Mouse (Mus musculus): ENCODE results near the gene Micu1. TPM values are rescaled to one million over a fixed set of nuclear protein-coding genes. Genes with fewer than 3 reads are reported as not detected.

The Micu1 gene
- polyA plus RNA-seq, 1 experiment = 22.9 TPM

DNA sequence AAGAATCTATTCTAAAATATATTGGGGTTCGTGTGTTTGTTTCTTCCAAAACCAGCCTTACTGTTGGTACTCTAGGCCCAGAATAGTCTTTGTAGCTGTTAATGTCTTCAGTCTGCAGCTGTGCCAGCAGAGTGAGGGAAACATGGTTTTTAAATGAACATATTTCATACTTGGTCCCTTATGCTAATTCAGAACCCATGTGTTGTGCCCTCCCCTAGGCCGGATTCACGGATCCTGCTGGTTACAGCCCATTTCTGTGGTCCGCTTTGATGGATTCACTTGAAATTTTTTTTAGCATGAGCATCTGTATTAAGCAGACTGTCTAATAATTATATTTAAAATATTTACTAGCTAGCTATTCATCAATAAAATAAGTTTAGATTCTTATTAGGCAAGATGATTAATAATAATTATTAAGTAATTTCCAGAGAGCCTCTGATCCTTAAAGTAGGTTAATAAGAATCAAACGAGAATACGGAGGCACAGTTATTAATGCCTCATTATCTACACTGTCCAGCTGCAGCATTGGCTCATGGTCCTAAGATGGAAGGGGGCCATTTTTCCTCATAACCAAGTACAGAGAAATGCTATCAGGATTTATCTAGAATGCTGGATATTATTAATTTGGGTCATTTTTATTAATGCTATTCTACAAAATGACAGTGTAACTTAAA is 69.2 kb downstream of the Micu1 start:
- TF ChIP-seq CTCF (IDR thresholded peaks at IDR 0.05; ENCODE audit: low read depth, low read length) = no peak
- no peak for TF ChIP-seq POLR2A (IDR thresholded peaks at IDR 0.05; ENCODE audit: insufficient read depth, low read length)
- no peak for TF ChIP-seq EP300 (IDR thresholded peaks at IDR 0.05; ENCODE audit: insufficient read depth, low read depth, low read length)
- Histone ChIP-seq H3K4me3 (ENCODE audit: low read depth, low read length) (no peak overlapping the region), H3K4me1 (ENCODE audit: control insufficient read depth, insufficient read depth, low read length) (no peaks in the 10 kb centered on the region), H3K36me3 (ENCODE audit: control insufficient read depth, insufficient read depth, low read length, poor library complexity, severe bottlenecking) (no peaks in the 10 kb centered on the region), H3K9ac (ENCODE audit: low read depth, poor library complexity, severe bottlenecking) (no peak overlapping the region), H3K27ac (ENCODE audit: insufficient read depth, low read length) (no peak overlapping the region), H3K27me3 (ENCODE audit: control insufficient read depth, insufficient read depth, low read length, poor library complexity, severe bottlenecking) (no peaks in the 10 kb centered on the region), H3K9me3 (replicated peaks; ENCODE audit: control insufficient read depth, insufficient read depth, low read length, poor library complexity, severe bottlenecking) (no peaks in the 10 kb centered on the region)

DNA sequence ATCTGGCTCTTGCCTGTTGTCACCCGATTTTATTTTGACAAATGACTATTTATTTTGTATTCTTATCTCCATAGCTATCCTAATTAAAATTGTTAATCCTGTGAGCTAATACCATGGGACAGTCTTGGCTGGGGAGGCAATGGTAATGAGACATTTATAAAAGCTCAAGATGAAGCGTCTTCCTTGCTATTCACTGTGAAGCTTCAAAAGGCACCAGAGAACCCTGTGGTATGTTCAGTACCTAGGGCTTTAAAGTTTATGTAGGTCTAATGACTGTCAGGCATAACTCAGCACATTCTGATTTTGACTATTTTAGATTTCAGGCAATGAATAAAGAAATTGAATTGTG is 69.7 kb downstream of the Micu1 start:
- TF ChIP-seq CTCF (IDR thresholded peaks at IDR 0.05; ENCODE audit: low read depth, low read length) (no peak), POLR2A (IDR thresholded peaks at IDR 0.05; ENCODE audit: insufficient read depth, low read length) (no peak), EP300 (IDR thresholded peaks at IDR 0.05; ENCODE audit: insufficient read depth, low read depth, low read length) (no peak)
- H3K9me3 ChIP-seq (replicated peaks; ENCODE audit: control insufficient read depth, insufficient read depth, low read length, poor library complexity, severe bottlenecking) = no peaks in the 10 kb centered on the region
- no peaks in the 10 kb centered on the region for H3K36me3 ChIP-seq (ENCODE audit: control insufficient read depth, insufficient read depth, low read length, poor library complexity, severe bottlenecking)
- H3K4me3 ChIP-seq (ENCODE audit: low read depth, low read length) = no peak overlapping the region
- no peak overlapping the region for H3K27ac ChIP-seq (ENCODE audit: insufficient read depth, low read length)
- no peaks in the 10 kb centered on the region for H3K27me3 ChIP-seq (ENCODE audit: control insufficient read depth, insufficient read depth, low read length, poor library complexity, severe bottlenecking)
- no peak overlapping the region for H3K9ac ChIP-seq (ENCODE audit: low read depth, poor library complexity, severe bottlenecking)
- H3K4me1 ChIP-seq (ENCODE audit: control insufficient read depth, insufficient read depth, low read length) = no peaks in the 10 kb centered on the region

DNA sequence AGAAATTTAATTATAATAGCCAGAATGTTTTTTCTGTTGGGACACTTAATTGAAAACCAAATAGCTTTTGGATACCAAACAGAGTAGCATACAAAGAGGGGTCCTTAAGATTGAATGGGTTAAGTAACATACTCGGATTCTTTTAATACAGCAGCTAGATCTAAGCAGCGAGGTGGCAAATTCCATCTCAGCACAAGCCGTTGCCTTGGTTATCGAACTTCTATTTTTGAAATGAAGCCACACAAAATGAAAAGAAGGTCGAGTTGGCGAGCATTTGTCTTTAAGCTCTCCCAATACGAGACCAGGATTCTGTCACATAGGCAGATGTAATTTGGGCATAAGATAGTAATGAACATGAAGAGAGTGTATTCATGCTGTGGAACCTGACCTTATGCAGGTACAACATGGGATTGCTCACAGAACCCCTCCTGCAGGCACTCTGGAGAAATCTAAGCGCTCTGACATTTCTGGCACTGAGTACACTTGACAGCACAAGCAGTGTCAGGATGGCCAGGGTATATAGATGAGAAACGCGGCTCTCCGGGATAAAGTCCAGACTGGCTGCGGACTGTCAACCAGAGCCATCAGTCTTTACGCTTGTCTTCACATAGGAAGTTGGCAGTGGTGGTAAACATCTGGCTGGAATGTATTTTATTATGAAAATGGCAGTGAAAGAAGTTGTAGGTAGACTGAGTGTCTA is 71.3 kb downstream of the Micu1 start:
- no peaks in the 10 kb centered on the region for H3K9me3 ChIP-seq (replicated peaks; ENCODE audit: control insufficient read depth, insufficient read depth, low read length, poor library complexity, severe bottlenecking)
- no peak overlapping the region for H3K27ac ChIP-seq (ENCODE audit: insufficient read depth, low read length)
- no peak for TF ChIP-seq CTCF (IDR thresholded peaks at IDR 0.05; ENCODE audit: low read depth, low read length)
- no peak for TF ChIP-seq EP300 (IDR thresholded peaks at IDR 0.05; ENCODE audit: insufficient read depth, low read depth, low read length)
- TF ChIP-seq POLR2A (IDR thresholded peaks at IDR 0.05; ENCODE audit: insufficient read depth, low read length) = no peak
- H3K27me3 ChIP-seq (ENCODE audit: control insufficient read depth, insufficient read depth, low read length, poor library complexity, severe bottlenecking) = no peaks in the 10 kb centered on the region
- H3K9ac ChIP-seq (ENCODE audit: low read depth, poor library complexity, severe bottlenecking) = no peak overlapping the region
- no peaks in the 10 kb centered on the region for H3K36me3 ChIP-seq (ENCODE audit: control insufficient read depth, insufficient read depth, low read length, poor library complexity, severe bottlenecking)
- H3K4me3 ChIP-seq (ENCODE audit: low read depth, low read length) = no peak overlapping the region
- H3K4me1 ChIP-seq (ENCODE audit: control insufficient read depth, insufficient read depth, low read length) = no peaks in the 10 kb centered on the region

GRCm38 (mm10) chr10:59774141-59774534 is 71.9 kb downstream of the Micu1 start:
- no peak overlapping the region for H3K27ac ChIP-seq (ENCODE audit: insufficient read depth, low read length)
- H3K4me1 ChIP-seq (ENCODE audit: control insufficient read depth, insufficient read depth, low read length) = no peaks in the 10 kb centered on the region
- no peak for TF ChIP-seq POLR2A (IDR thresholded peaks at IDR 0.05; ENCODE audit: insufficient read depth, low read length)
- no peak for TF ChIP-seq CTCF (IDR thresholded peaks at IDR 0.05; ENCODE audit: low read depth, low read length)
- TF ChIP-seq EP300 (IDR thresholded peaks at IDR 0.05; ENCODE audit: insufficient read depth, low read depth, low read length) = no peak

GRCm38 (mm10) chr10:59777246-59777645 is 75.0 kb downstream of the Micu1 start:
- H3K27ac ChIP-seq (ENCODE audit: insufficient read depth, low read length) = no peak overlapping the region
- no peak for TF ChIP-seq CTCF (IDR thresholded peaks at IDR 0.05; ENCODE audit: low read depth, low read length)
- no peak for TF ChIP-seq EP300 (IDR thresholded peaks at IDR 0.05; ENCODE audit: insufficient read depth, low read depth, low read length)
- no peak for TF ChIP-seq POLR2A (IDR thresholded peaks at IDR 0.05; ENCODE audit: insufficient read depth, low read length)

More at GRCm38 (mm10) chr10:59774141-59774534, 71.9 kb downstream of the Micu1 start:
- no peaks in the 10 kb centered on the region for H3K36me3 ChIP-seq (ENCODE audit: control insufficient read depth, insufficient read depth, low read length, poor library complexity, severe bottlenecking)
- no peak overlapping the region for H3K4me3 ChIP-seq (ENCODE audit: low read depth, low read length)
- H3K9ac ChIP-seq (ENCODE audit: low read depth, poor library complexity, severe bottlenecking) = no peak overlapping the region
- H3K9me3 ChIP-seq (replicated peaks; ENCODE audit: control insufficient read depth, insufficient read depth, low read length, poor library complexity, severe bottlenecking) = no peaks in the 10 kb centered on the region
- H3K27me3 ChIP-seq (ENCODE audit: control insufficient read depth, insufficient read depth, low read length, poor library complexity, severe bottlenecking) = no peaks in the 10 kb centered on the region

DNA sequence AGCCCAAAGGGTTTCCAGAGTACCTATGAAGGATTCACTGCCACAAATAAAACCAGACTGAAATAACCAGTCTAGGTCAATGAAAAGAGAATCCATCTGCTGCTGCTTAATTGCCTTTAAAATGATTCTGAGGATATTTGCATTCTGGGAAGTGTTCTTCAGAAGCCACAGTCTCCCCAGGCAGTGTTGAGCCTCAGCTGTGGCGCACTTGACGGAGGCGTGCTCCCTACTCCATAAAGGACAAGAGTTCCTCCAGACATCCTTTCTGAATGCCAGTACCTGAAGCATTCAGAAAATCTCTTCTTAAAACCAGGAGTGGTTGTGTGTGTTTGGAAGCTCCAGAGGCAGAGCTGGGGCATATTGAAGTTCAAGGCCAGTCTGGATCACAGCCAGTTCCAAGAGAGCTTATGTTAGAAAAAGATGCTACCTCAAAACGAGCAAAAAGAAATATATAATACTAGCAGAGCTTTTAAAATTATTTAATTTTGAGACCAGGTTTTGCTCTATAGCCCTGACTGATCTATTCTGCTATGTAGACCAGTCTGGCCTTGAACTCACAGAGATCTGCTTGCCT is 75.9 kb downstream of the Micu1 start:
- Histone ChIP-seq H3K4me3 (ENCODE audit: low read depth, low read length) (no peak overlapping the region), H3K27ac (ENCODE audit: insufficient read depth, low read length) (no peak overlapping the region), H3K9me3 (replicated peaks; ENCODE audit: control insufficient read depth, insufficient read depth, low read length, poor library complexity, severe bottlenecking) (no peaks in the 10 kb centered on the region), H3K9ac (ENCODE audit: low read depth, poor library complexity, severe bottlenecking) (no peak overlapping the region), H3K27me3 (ENCODE audit: control insufficient read depth, insufficient read depth, low read length, poor library complexity, severe bottlenecking) (no peaks in the 10 kb centered on the region), H3K4me1 (ENCODE audit: control insufficient read depth, insufficient read depth, low read length) (no peaks in the 10 kb centered on the region), H3K36me3 (ENCODE audit: control insufficient read depth, insufficient read depth, low read length, poor library complexity, severe bottlenecking) (no peaks in the 10 kb centered on the region)
- TF ChIP-seq EP300 (IDR thresholded peaks at IDR 0.05; ENCODE audit: insufficient read depth, low read depth, low read length) (no peak), CTCF (IDR thresholded peaks at IDR 0.05; ENCODE audit: low read depth, low read length) (no peak), POLR2A (IDR thresholded peaks at IDR 0.05; ENCODE audit: insufficient read depth, low read length) (no peak)

More at GRCm38 (mm10) chr10:59777246-59777645, 75.0 kb downstream of the Micu1 start:
- Histone ChIP-seq H3K4me3 (ENCODE audit: low read depth, low read length) (no peak overlapping the region), H3K36me3 (ENCODE audit: control insufficient read depth, insufficient read depth, low read length, poor library complexity, severe bottlenecking) (no peaks in the 10 kb centered on the region), H3K9ac (ENCODE audit: low read depth, poor library complexity, severe bottlenecking) (no peak overlapping the region), H3K27me3 (ENCODE audit: control insufficient read depth, insufficient read depth, low read length, poor library complexity, severe bottlenecking) (no peaks in the 10 kb centered on the region), H3K4me1 (ENCODE audit: control insufficient read depth, insufficient read depth, low read length) (no peaks in the 10 kb centered on the region), H3K9me3 (replicated peaks; ENCODE audit: control insufficient read depth, insufficient read depth, low read length, poor library complexity, severe bottlenecking) (no peaks in the 10 kb centered on the region)

Data from ES-Bruce4 (cell line).